Mouse (Mus musculus) CH12.LX (cell line): Measurements from ENCODE around the gene Pak2. TPM values are rescaled to one million over a fixed set of nuclear protein-coding genes. Genes with fewer than 3 reads are reported as not detected.

Experiments used
- DNase-seq: peaks from one replicate; pipeline ENCODE4 v3.0.0-alpha.2; 2013; ENCODE audit errors: extremely low read depth
- H3K27ac ChIP-seq: 2 replicates; pipeline ENCODE4 v1.5.1; 2012; ENCODE audit warnings: low read depth, mild to moderate bottlenecking, control low read depth, moderate library complexity; ENCODE audit not compliant: insufficient read depth
- H3K27me3 ChIP-seq: replicated peaks from 2 replicates; pipeline ENCODE3; 2012; ENCODE audit warnings: inconsistent platforms
- H3K36me3 ChIP-seq, 2 experiments: replicated peaks in 1 of 2; 2 replicates each; pipeline versions ENCODE3 to v1.6.1; 2012; ENCODE audit warnings: inconsistent platforms in 1 of 2, low read length in 1 of 2, mild to moderate bottlenecking in 1 of 2, mixed read lengths in 1 of 2, moderate library complexity in 1 of 2; ENCODE audit not compliant: control insufficient read depth in 1 of 2, insufficient read depth in 1 of 2
- H3K4me1 ChIP-seq, 2 experiments: 2 replicates each; pipeline ENCODE4 v1.6.1; 2012; ENCODE audit warnings: inconsistent platforms in 1 of 2, moderate library complexity in 1 of 2; ENCODE audit not compliant: insufficient read depth in 2 of 2, control insufficient read depth in 1 of 2
- H3K4me2 ChIP-seq: 2 replicates; pipeline ENCODE4 v1.6.1; 2012; ENCODE audit warnings: low read depth, mild to moderate bottlenecking, control low read depth; ENCODE audit not compliant: poor library complexity, insufficient read depth, severe bottlenecking
- H3K4me3 ChIP-seq, 3 experiments: fragments of 150-350 bp in 1 of 3; sonication (generic) in 1 of 3; replicated peaks in 1 of 3; 2 replicates each; pipeline versions ENCODE3 to v1.5.1; 2011 to 2012; ENCODE audit warnings: low read depth in 2 of 3, low read length in 2 of 3, mild to moderate bottlenecking in 2 of 3, moderate library complexity in 2 of 3, control low read depth in 1 of 3, improper control_type of control experiment in 1 of 3, inconsistent platforms in 1 of 3, mixed read lengths in 1 of 3; ENCODE audit not compliant: poor library complexity in 1 of 3
- H3K79me2 ChIP-seq: replicated peaks from 2 replicates; pipeline ENCODE4 v1.6.1; 2012; ENCODE audit warnings: mild to moderate bottlenecking, moderate library complexity; ENCODE audit not compliant: control insufficient read depth, poor library complexity, insufficient read depth, severe bottlenecking; ENCODE audit errors: extremely low read depth
- H3K9ac ChIP-seq: 2 replicates; pipeline ENCODE4 v1.6.1; 2012; ENCODE audit warnings: low read depth, mild to moderate bottlenecking, control low read depth, moderate library complexity; ENCODE audit not compliant: insufficient read depth
- H3K9me3 ChIP-seq: replicated peaks from 2 replicates; pipeline ENCODE3; 2012; ENCODE audit warnings: low read length, inconsistent platforms, mixed read lengths
- CHD1 ChIP-seq: IDR thresholded peaks from 2 replicates; pipeline ENCODE4 v1.6.1; 2012; ENCODE audit warnings: low read depth, low read length, improper control_type of control experiment, inconsistent platforms
- CHD2 ChIP-seq: IDR thresholded peaks from 2 replicates; pipeline ENCODE4 v1.6.1; 2011; ENCODE audit warnings: low read length, improper control_type of control experiment
- CTCF ChIP-seq, 2 experiments: IDR thresholded peaks in 1 of 2; conservative IDR thresholded peaks in 1 of 2; 2 replicates each; pipeline ENCODE4 v1.5.1; 2011 to 2012; ENCODE audit warnings: low read depth in 2 of 2, low read length in 2 of 2, improper control_type of control experiment in 1 of 2, inconsistent platforms in 1 of 2, mild to moderate bottlenecking in 1 of 2, moderate library complexity in 1 of 2
- E2F4 ChIP-seq: IDR thresholded peaks from 2 replicates; pipeline ENCODE4 v1.6.1; 2011; ENCODE audit warnings: low read depth, low read length, improper control_type of control experiment; ENCODE audit not compliant: insufficient replicate concordance
- ELF1 ChIP-seq: IDR thresholded peaks from 2 replicates; pipeline ENCODE4 v1.6.1; 2014; ENCODE audit warnings: low read depth, mild to moderate bottlenecking, inconsistent platforms, low read length, improper control_type of control experiment
- GABPA ChIP-seq: IDR thresholded peaks from 2 replicates; pipeline ENCODE4 v1.6.1; 2012; ENCODE audit warnings: low read depth, low read length, improper control_type of control experiment, inconsistent platforms; ENCODE audit not compliant: insufficient replicate concordance
- IRF4 ChIP-seq: IDR thresholded peaks from 2 replicates; pipeline ENCODE4 v1.6.1; 2014; ENCODE audit warnings: low read depth, mild to moderate bottlenecking, inconsistent platforms, low read length, improper control_type of control experiment
- JUND ChIP-seq: conservative IDR thresholded peaks from 2 replicates; pipeline ENCODE4 v1.6.1; 2011; ENCODE audit warnings: low read depth, low read length, improper control_type of control experiment
- KAT2A ChIP-seq: IDR thresholded peaks from 2 replicates; pipeline ENCODE4 v1.6.1; 2012; ENCODE audit warnings: low read length, improper control_type of control experiment, inconsistent platforms; ENCODE audit not compliant: insufficient replicate concordance
- MEF2A ChIP-seq: IDR thresholded peaks from 2 replicates; pipeline ENCODE4 v1.6.1; 2014; ENCODE audit warnings: low read depth, mild to moderate bottlenecking, inconsistent platforms, low read length, improper control_type of control experiment, borderline replicate concordance
- POLR2AphosphoS2 ChIP-seq: IDR thresholded peaks from 2 replicates; pipeline ENCODE4 v1.6.1; 2011; ENCODE audit warnings: low read depth, low read length, improper control_type of control experiment
- SIN3A ChIP-seq: IDR thresholded peaks from 2 replicates; pipeline ENCODE4 v1.6.1; 2012; ENCODE audit warnings: low read length, improper control_type of control experiment, inconsistent platforms
- TBP ChIP-seq: conservative IDR thresholded peaks from 2 replicates; pipeline ENCODE4 v1.6.1; 2011; ENCODE audit warnings: low read depth, low read length, improper control_type of control experiment
- USF2 ChIP-seq: conservative IDR thresholded peaks from 2 replicates; pipeline ENCODE4 v1.6.1; 2011; ENCODE audit warnings: low read depth, low read length, improper control_type of control experiment
- ZKSCAN1 ChIP-seq: IDR thresholded peaks from 2 replicates; pipeline ENCODE4 v1.6.1; 2012; ENCODE audit warnings: low read depth, inconsistent platforms, low read length, improper control_type of control experiment, borderline replicate concordance
- ZMIZ1 ChIP-seq: IDR thresholded peaks from 2 replicates; pipeline ENCODE4 v1.6.1; 2012; ENCODE audit warnings: low read depth, mild to moderate bottlenecking, inconsistent platforms, low read length, improper control_type of control experiment
- ZNF384 ChIP-seq: IDR thresholded peaks from 2 replicates; pipeline ENCODE4 v1.6.1; 2012; ENCODE audit warnings: low read depth, low read length, improper control_type of control experiment, inconsistent platforms
- dilution Hi-C: fragments of 300-500 bp; cut with MboI; formaldehyde crosslinking; loops from 2 replicates; pipeline ENCODE4 v1.14.3; 2020; ENCODE audit warnings: low sequenced_read_pairs; ENCODE audit not compliant: extremely low pct_unique_long_range_greater_than_20kb, extremely low pct_ligation_motif_present
- in situ Hi-C: fragments of 300-500 bp; cut with MboI; formaldehyde crosslinking; loops from 3 replicates; pipeline ENCODE4 v1.14.3; 2019; ENCODE audit warnings: low sequenced_read_pairs, low pct_ligation_motif_present, low pct_unique_long_range_greater_than_20kb, mixed read lengths
- polyA plus RNA-seq: library from polyadenylated mRNA; unstranded; fragments of >175 nt; gene quantifications from 2 replicates; pipeline ENCODE4 v1.2.1, GENCODE M21; 2012; ENCODE audit warnings: low read depth; ENCODE audit not compliant: insufficient read length
- total RNA-seq, 2 experiments: library from RNA; depleted of rRNA; stranded (reverse); fragments of 300-350 nt in 1 of 2; fragments of >200 nt in 1 of 2; gene quantifications; 2 replicates each; pipeline ENCODE4 v1.2.3; 2012 to 2014

The Pak2 gene
- total and polyA plus RNA-seq, 3 experiments: 37.2 to 79.7 (median 73.1) TPM

DNA sequence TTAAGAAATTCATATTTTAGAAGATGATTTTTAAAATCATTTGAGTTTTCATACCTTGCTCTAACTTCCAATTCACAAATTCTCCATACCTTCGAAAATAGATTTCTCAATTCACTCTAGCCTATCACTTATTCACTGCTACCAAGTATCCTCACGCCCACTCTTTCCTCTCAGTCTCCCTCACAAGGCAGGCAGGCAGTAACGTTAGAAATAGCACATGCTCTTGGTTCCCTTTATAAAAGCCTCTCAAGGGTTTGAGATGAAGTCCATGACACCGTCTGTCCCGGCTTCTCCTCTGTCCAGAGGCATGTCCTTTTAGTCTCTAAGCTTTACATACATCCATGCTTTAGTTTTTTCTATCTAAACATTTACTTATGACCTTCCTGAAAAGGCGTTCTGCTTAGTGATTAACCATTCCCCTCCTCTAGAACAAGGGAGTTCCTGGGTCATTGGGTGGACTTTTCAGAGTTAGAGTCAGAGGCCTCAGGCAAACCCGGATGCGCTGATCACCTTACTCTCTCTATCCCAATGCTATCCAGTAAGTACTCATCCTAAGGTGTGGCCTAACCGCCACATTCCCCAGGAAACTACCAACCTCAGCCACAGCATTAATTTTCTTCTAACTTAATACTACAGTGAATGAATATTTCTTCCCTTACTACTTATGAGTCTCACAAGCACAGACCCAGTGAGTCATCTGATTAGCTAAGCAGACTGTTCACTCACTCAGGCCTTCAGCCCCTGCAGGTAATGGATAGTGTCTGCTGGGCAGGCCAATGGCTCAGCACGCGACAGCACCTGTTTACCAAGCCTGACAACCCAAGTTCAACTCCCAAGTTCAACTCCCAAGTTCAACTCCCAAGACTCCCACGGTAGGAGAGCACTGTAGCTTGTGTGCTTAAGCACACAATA, 10.5 kb downstream of the Pak2 start:
- peaks cover 4 to 55% of the 10 kb centered on the region in 2 experiments for H3K36me3 ChIP-seq
- DNase-seq: no peak
- peaks cover 84% of the 10 kb centered on the region for H3K79me2 ChIP-seq
- H3K9me3 ChIP-seq: no peaks in the 10 kb centered on the region
- H3K4me2 ChIP-seq: no peak overlapping the region
- H3K4me1 ChIP-seq: peaks cover 12 to 78% of the 10 kb centered on the region in 2 experiments; a peak in 3 of 4 replicates
- H3K27ac ChIP-seq: no peak overlapping the region
- dilution Hi-C loops (no loop called here), in situ Hi-C loops (no loop called here)
- H3K27me3 ChIP-seq: no peaks in the 10 kb centered on the region
- H3K9ac ChIP-seq: no peak overlapping the region
- no peak overlapping the region for H3K4me3 ChIP-seq
- no peak for TF ChIP-seq CHD2
- TF ChIP-seq, all 38 proteins: peak for 0

DNA sequence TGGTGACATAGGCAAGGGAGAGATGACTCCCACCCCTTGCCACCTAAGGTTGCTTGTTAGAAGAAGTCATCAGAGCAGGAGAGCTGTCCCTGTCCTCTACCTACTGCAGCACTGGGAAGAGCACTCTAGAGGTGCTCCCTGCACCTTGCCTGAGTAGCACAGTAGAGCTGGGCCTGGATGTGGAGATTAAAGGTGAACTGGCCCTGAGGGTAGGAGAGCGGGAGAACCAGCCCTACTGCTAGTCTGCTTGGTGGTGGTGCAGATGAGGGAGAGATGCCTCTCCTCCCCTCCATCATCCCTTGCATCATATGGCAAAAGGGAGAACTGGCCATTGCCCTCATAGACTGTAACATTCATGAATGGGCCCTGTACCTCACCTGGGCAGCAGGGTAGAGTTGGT, 12.2 kb downstream of the Pak2 start:
- Histone ChIP-seq H3K9ac (no peak overlapping the region), H3K27me3 (no peaks in the 10 kb centered on the region), H3K4me3 (no peak overlapping the region), H3K36me3 (peaks cover 1 to 47% of the 10 kb centered on the region in 2 experiments), H3K79me2 (peaks cover 83% of the 10 kb centered on the region), H3K4me2 (no peak overlapping the region)
- no peak for DNase-seq
- in situ Hi-C loops: no loop called here
- TF ChIP-seq KAT2A (no peak), ZNF384 (no peak), CHD2 (no peak), CTCF (conservative IDR thresholded peaks at IDR 0.05 in 1 of 2, IDR thresholded peaks at IDR 0.05 in 1 of 2; ENCODE audit: low read depth in 2 of 2, low read length in 2 of 2) (no peak), TBP (no peak), POLR2AphosphoS2 (no peak), ZMIZ1 (no peak), CHD1 (no peak), ZKSCAN1 (no peak), ELF1 (no peak), JUND (no peak), SIN3A (no peak), MEF2A (no peak), E2F4 (no peak), USF2 (no peak), GABPA (no peak), IRF4 (no peak)
- TF ChIP-seq, all 38 proteins: peak for 0
- H3K27ac ChIP-seq: no peak overlapping the region
- dilution Hi-C loops: no loop called here
- no peaks in the 10 kb centered on the region for H3K9me3 ChIP-seq
- peaks cover 12 to 84% of the 10 kb centered on the region in 2 experiments; a peak in 3 of 4 replicates for H3K4me1 ChIP-seq
